Mouse (Mus musculus) left cerebral cortex, postnatal 25 days (tissue): ENCODE results near the gene Cysltr2. TPM values are rescaled to one million over a fixed set of nuclear protein-coding genes. Genes with fewer than 3 reads are reported as not detected.

Experiments used
- DNase-seq, 2 experiments: peaks; one replicate each; pipeline ENCODE4 v3.0.0; 2022; ENCODE audit warnings: low spot score in 2 of 2, mixed read lengths in 1 of 2
- intact Hi-C: fragments of 180-260 bp; cut with DNase I; formaldehyde crosslinking; loops from one replicate; pipeline ENCODE4 v1.15.1; 2025
- total RNA-seq, 2 experiments: library from RNA; stranded (reverse); gene quantifications; 2 replicates each; pipeline ENCODE4 v1.2.3; 2021

The Cysltr2 gene
- total RNA-seq = 1 to 10 TPM in 1 of 2 experiments, under 1 TPM in 1; 0.71 to 1.8 TPM

DNA sequence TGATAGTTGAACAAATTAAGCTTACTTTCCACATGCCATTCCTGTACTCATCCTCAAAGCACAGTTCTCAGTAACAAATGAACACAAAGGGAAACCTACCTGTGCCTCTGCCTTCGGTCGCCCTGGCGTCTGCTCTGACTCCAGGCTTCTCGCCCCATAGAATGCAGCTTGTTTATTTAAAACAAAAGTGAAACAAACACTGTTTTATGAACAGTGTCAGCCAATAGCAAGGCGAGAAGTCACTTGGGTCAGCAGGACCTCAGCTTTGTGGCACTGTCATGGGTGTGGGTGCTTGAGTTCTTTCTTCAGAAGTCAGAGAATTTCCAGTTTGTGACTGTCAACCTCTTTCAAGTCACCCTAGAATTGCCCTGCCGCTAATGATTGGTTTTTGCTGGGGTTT is at the start of gene Cysltr2:
TSS of gene Cysltr2 (minus strand) at position 178 of the 400 bp plus-strand sequence.
- no peak for DNase-seq
- intact Hi-C loops = no loop called here

DNA sequence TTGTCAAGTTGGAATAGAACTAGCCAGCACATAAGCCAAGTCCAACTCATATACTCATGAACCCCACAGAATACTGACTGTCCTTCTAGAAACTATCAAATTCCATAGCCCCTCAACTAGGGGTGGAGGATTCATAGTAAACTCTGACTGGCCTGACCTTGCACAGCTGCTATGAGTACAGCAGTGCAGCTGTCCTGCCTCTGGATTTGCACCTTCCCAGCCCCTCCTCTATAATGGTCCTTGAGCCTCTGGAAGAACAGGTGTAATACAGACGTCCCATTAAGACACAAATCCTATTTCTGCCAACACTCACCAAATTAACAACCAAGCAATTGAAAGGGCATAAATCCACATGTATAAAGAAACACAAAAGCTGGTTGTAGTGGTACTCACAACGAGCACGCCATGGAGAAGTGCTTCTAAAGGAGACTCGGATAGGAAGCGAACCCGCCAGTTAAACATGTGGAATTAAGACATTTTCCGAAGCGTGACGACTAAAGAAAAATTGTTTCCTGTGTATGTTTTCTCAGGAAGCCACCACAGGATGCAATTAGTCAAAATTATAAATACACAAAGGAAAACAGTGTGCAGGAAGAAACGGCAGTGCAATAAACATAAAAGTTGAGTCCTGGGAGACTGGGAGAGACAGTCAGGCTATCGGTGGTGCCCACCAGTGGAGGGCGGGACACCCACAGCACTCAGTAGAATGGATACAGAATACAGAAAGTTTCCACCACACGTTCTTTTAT is 46.1 kb upstream of the Cysltr2 start:
- DNase-seq = no peak
- intact Hi-C loops = loop anchor here (5.0 to 10.0 kb wide), 2 partner anchors 520 to 718 kb away; no protein-coding TSS in a partner anchor

DNA sequence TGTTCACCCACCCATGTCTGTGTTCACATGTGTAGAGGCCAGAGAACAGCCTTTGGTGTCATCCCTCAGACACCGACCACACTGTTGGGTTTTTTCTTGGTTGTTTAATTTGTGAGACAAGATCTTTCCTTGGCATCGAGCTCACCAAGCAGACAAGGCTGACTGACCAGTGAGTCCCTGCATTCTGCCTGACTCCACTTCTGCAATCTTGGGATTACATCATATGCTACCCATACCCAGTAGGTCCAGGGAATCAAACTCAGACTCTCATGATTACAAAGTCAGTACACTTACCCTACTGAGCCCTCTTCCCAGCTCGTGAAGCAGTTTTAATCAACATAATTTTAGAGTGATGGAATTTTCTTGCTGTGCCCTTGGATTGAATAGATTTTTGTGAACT is 44.0 kb upstream of the Cysltr2 start:
- intact Hi-C loops = loop anchor here (10.0 kb wide), 1 partner anchor 518 kb away; no protein-coding TSS in a partner anchor

DNA sequence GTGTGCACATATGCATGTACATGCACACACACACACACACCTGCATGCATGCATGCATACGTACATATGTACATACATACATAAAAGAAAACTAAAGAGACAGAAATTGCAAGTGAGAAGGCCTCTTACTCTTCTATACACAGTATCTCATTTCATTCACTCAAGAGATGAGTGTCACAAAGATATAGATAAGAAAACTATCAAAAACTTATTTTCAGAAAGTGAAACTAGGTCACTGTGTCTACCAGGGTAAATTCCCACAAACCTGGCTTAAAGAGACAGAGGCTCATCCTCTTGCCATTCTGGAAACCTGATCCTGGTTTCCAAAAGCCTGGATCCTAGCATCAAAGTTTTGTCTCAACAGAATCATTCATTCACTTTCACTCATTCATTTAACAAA is 39.3 kb upstream of the Cysltr2 start:
- no peak for DNase-seq
- intact Hi-C loops = no loop called here

More for the DNA sequence above, 44.0 kb upstream of the Cysltr2 start:
- DNase-seq = no peak

DNA sequence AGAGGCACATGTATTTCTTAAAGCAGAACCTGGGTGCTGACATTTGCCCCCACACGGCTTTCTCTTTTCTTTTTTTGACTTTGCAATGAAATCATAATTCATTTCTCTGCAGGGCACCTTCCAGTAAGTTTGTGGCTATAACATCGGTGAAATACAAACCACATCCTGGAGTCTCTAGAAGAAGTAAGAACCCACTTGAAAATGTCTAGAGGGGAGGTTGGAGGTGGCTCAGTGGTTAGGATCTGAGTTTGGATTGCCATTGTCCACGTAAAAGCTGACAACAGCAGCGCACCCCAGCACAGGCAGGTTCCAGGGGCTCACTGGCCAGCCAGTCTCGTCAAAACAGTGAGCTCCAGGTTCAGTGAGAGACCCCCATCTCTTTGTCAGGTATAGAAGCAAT is 38.8 kb upstream of the Cysltr2 start:
- intact Hi-C loops = no loop called here

DNA sequence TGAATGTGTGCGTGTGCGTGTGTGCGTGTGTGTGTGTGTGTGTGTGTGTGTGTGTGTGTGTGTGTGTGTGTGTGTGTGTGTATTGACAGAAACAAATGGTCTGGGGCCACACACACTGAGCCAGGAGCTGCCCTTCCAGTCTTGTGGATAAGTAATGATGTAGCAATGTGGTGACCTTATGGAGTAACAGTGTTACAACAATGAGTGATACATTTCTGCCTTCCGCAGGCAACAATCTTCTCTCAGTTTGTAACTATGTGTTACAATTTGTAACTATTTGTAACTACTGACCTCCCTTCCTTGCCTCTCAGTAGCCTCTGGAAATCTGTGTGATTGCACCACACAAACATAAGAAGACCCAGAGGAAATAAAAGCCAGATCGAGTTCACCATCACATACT is 38.3 kb upstream of the Cysltr2 start:
- DNase-seq = no peak
- intact Hi-C loops = no loop called here

More for the DNA sequence above, 38.8 kb upstream of the Cysltr2 start:
- DNase-seq = no peak

DNA sequence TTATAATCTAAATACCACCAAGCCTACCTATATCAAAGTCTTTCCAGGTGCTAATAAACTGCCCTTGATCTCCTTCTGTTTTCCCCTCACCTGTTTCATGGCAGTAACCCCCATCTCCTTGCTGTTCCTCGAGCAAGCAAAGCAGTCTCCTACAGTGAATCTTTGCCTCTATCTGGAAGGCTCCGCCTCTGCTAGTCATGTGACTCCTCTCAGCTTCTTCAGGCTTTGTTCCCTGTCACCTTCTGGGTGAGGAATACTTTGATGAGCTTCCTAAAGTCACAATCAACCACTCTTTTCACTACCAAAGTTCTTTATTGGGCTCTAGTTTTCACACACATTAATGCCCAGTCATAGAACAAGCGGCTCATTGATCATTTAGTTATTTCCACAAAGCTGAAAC is 37.5 kb upstream of the Cysltr2 start:
- intact Hi-C loops = no loop called here
- no peak for DNase-seq

DNA sequence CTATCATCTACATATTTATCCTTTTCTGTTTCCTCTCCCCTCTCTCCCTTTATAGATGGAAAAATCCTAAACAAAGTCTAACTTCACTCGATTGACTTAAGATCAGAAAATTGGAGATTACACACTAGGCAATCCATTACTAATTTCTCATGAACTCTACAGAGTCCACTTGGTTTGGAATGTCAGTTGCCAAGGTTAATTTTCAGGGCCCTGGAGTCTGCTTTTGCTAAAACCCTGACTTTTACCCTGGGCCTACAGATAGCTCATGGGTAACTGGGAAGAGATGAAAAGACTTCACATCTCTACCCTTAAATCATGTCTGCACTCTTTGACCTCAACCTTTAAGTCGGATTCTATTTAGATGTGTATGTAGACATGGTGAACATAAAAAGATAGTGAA is 34.6 kb upstream of the Cysltr2 start:
- intact Hi-C loops = no loop called here

DNA sequence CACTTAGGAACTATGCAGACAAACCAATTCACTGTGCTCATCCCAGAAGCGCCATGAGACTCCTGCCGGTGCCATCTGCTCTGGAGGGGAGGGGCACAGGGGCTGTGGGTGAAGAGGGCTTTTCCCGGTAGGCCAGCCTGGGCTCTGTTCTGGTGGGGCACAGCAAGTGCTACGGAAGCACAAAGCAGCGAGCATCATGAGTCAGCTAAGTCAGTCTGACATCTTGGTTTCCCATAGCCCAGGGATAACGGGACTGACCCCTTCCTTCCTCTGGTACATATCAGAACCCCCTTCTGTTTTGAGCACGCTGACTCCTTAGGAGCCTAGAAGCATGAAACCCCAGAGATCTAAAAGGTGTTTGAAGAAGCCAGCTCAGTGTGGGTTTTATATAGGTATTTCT is 15.5 kb upstream of the Cysltr2 start:
- intact Hi-C loops = no loop called here
- DNase-seq = no peak

More for the DNA sequence above, 34.6 kb upstream of the Cysltr2 start:
- DNase-seq = no peak

DNA sequence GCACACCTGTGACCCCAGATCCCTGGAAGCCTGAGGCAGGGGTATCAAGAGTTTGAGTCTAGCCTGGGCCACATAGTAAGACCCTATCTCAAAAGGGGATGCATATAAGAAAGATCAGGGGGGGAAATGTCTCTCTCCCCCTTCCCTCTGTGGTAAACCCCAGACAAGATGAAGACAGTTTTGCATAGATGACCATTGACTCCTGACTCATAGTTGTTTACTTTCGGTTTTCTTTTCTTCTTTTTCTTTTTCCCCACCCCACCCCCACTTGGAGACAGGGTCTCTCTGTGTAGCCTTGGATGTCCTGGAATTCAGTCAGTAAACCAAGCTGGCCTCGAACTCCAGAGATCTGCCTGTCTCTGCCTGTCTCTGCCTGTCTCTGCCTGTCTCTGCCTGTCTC is 9.8 kb upstream of the Cysltr2 start:
- intact Hi-C loops = no loop called here
- no peak for DNase-seq

DNA sequence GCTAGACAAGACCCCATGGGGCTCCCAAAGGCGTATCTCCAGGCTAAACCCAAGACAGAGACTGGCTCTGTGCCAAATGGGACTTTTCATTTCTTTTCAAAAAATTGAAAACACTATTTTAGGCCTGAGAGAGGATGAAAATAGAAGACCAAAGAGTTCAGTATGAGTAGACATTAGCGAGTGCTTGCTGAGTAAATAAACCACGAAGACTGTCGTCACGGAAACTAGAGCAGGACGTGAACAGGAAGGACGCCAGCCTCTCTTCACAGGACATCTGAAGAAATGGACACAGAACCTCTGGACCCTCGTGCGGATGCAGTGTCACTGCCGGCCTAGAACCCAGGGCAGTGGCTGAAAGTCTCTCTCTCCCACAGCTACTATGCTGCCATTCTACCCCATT is 8.8 kb upstream of the Cysltr2 start:
- intact Hi-C loops = no loop called here
- no peak for DNase-seq

DNA sequence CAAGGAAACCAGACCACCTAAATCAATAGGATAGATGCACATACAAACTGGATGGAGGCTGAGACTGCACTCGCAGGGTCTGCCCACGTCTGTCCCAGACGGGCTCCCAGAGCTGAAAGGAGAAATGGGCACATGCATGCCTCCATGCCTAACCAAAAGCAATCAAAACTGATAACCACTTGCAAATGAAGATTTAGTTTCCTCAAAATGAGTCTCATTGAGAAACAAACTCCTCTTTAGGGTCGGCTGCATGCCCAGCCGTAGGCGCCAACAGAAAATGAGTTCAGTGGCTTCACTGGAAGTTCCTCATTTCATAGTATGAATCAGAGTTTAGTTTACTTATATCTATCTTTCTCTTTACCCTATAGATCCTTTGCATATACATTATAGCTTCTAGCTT is 7.9 kb upstream of the Cysltr2 start:
- intact Hi-C loops = no loop called here
- no peak for DNase-seq

DNA sequence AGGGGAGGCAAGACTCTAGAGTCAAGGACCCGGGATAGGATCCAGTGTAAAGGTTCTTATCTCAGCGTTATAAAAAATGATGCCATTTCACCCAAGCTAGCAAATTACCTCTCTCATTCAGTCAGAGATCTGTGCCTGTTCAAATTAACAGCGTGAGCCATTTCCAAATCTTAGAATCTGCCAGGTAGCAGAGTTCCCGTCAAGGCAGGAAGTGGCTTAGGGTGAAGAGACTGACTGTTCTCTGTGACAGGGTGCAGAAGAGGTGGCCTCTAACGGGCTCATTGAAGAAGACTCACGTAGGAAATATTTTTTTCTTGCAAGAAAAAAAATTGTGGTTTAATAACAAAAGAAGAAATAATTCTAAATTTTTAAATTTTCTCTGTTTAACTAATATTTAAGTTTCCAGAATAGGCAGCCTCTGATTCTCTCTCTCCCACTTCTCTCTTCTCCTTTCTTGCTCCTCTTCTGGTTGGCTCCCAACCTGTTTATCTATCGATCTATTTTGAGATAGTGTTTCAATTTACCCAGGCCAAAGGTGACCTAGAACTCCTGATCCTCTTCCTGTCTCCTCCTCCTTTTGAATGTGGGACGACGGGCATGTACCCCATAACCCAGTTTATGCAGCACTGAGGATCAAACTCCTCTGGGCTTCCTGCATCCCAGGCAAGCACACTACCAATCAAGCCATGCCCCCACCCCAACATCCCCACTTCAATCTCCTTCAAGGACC is 3.5 kb downstream of the Cysltr2 start:
- no peak for DNase-seq
- intact Hi-C loops = no loop called here

DNA sequence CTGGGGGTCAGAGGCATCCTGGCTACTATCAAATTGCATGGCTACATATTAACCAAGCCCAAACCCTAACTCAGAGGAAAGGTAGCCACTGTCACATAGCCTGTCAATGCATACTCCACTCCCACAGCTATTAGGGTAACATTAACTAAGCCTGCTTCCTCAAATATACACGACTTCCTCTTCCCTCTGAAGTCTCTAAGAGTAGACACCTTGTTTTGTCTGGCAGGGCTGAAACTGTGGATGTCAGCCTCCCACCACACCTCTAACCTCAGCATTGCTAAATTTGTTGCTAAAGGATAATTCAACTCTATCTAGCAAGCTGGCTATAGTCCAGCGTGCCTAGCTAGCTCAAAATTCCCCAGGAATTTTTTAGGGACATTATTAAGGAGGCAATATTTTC is 7.2 kb downstream of the Cysltr2 start:
- DNase-seq = no peak
- intact Hi-C loops = no loop called here

DNA sequence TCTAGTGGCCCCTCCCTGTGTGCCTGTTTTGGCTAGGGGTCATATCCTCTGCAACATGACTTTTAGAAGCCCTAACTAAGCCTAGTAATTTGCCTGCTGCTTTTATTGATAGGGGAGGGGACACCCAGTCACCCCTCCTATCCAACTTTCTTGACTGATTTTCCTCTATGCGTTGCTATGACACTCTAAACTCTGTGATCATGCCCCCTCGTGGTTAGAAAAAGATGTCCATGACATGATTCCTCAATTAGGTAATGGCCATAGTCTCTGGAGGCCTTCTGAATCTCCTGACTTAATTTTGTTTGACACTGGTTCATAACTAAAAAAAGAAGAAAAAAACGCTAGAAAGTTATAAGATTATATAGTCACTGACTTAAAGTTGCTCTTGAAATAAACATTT is 15.6 kb downstream of the Cysltr2 start:
- DNase-seq = no peak
- intact Hi-C loops = no loop called here

DNA sequence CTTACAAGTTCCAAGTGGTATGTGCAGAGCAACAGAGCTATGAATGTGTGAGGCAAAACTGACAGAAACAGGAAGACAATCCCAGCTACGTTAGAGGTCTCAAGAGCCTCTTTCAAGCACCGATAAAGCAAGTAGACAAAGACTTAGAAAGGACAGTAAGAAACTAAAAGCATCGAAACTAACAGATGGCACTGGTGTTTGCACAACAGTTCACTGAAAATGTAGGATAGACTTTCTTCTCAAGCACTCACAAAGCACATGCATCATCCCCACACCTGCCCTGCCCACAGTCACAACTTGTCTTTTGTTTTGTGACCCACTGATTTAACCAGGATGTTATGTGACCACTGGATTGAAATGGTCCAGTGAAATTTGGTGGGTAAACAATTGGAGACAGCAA is 17.7 kb downstream of the Cysltr2 start:
- intact Hi-C loops = no loop called here
- DNase-seq = no peak

DNA sequence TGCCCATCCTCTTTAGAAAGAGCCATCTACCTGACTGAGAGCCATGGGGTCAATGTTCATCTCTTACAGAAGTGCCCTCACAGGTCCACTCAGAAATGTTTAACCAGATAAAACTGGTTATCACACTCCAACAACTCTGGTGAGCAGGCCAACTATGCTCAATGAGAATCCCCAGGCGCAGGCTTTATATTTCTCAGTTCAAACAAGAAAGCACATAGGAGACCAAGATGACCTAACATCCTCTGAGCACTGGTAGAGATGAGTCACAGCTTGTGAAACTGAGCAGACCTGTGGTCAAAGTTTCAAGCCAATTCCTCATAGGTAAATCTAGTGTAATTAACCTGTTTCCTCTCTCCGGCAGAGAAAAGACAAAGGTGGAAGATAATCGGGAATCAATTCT is 31.6 kb downstream of the Cysltr2 start:
- intact Hi-C loops = no loop called here
- no peak for DNase-seq

DNA sequence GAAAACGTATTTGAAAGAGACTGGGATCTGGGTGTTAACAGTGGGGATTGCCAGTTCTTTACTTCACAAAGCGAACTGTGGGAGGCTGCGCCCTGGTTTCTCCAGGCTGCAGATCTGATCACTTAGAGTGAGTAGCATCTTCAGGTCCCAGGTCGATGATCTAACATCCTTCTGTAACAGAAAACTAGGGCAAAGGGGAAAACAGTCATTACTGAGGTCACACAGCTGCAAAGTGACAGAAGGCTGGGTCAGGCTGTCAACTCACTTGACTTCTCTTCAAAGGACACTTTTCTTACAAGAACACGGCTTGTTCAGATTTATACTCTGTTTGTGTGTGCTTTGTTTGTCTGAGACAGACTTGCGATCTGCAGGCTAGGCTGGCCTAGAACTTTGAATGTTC is 33.5 kb downstream of the Cysltr2 start:
- intact Hi-C loops = no loop called here
- no peak for DNase-seq

DNA sequence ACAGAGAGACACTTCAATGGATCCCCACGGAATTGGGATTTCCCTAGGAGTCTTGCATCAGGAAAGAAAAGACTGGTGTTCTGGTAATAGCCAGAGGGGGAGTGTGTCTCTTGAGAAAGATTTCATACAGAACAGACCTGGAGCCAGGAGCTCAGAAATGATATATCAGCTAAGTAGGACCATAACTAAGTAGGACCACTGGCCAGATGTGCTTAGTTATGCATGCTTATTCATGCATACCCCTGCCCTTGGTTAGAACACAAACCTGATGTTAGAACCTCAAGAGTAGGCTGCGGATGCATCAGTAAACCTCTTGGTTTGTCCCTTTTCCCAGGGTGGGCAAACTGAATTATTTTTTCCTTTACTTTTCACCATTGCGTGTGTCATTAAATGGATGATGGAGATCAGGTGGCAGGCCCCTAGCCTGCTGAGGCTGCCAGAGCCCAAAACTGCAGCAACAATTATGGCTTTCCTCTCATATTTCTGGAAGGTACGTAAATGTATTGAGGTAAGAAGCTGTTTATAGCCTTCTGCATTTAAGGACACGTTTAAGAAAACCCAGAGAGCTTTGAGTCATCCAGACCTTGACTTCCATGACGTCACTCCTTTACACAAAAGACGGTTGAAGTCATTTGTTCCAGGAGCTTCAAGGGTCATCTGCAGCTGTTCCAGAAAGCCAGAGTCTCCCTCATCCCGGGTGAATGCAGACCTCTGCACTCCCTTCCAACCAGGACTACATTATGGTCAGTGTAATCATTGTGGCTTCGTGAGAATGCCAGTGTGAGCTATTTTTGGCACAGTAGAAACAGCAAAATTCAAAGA is 35.0 kb downstream of the Cysltr2 start:
- intact Hi-C loops = no loop called here
- DNase-seq = no peak

DNA sequence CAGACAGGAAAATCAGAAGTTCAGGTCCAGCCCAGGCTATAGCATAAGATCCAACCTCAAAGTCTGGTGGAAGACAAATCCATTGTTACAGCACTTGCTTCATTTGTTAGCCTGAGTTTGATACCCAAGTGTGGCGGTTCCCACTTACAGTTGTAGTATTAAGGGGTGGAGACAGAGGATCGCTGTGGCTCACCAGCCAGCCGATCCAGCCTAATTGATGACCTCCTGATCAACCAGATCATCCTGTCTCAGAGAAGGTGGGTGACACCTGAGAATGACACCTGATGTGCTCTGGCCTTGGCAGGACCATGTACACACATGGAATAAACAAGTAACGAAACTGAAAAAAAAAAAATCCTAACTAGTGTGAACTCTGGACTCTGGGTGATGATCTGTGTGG is 47.1 kb downstream of the Cysltr2 start:
- intact Hi-C loops = loop anchor here (5.0 kb wide), 1 partner anchor 420 kb away; no protein-coding TSS in a partner anchor

More for the DNA sequence above, 47.1 kb downstream of the Cysltr2 start:
- DNase-seq = no peak
